Mouse (Mus musculus) small intestine, adult 2 months (tissue): Measurements from ENCODE around the gene Smarcal1. TPM values are rescaled to one million over a fixed set of nuclear protein-coding genes. Genes with fewer than 3 reads are reported as not detected.

Experiments used
- H3K27ac ChIP-seq: fragments of 200-500 bp; 2 replicates; pipeline ENCODE4 v1.5.1; 2012; ENCODE audit warnings: low read depth, low read length, control low read depth, inconsistent platforms; ENCODE audit not compliant: insufficient read depth
- H3K27me3 ChIP-seq: fragments of 200-500 bp; 2 replicates; pipeline ENCODE4 v1.6.1; 2012; ENCODE audit warnings: mild to moderate bottlenecking, moderate library complexity, low read length, inconsistent platforms; ENCODE audit not compliant: control insufficient read depth, insufficient read depth
- H3K36me3 ChIP-seq: fragments of 200-500 bp; 2 replicates; pipeline ENCODE4 v1.6.1; 2012; ENCODE audit warnings: mild to moderate bottlenecking, low read length, control low read depth, inconsistent platforms; ENCODE audit not compliant: control insufficient read depth, insufficient read depth
- H3K4me1 ChIP-seq: fragments of 200-500 bp; 2 replicates; pipeline ENCODE4 v1.6.1; 2012; ENCODE audit warnings: low read length, inconsistent platforms, mixed read lengths; ENCODE audit not compliant: control insufficient read depth, insufficient read depth, insufficient read length
- H3K4me3 ChIP-seq: fragments of 200-500 bp; 2 replicates; pipeline ENCODE4 v1.5.1; 2012; ENCODE audit warnings: low read depth, mild to moderate bottlenecking, control low read depth, inconsistent platforms, low read length, moderate library complexity
- CTCF ChIP-seq: fragments of 200-500 bp; IDR thresholded peaks from 2 replicates; pipeline ENCODE4 v1.5.1; 2012; ENCODE audit warnings: low read depth, mild to moderate bottlenecking, control low read depth, inconsistent platforms, low read length, moderate library complexity, mixed read lengths; ENCODE audit not compliant: insufficient replicate concordance, insufficient read length; ENCODE audit errors: extremely low read depth
- POLR2A ChIP-seq: fragments of 200-500 bp; IDR thresholded peaks from 2 replicates; pipeline ENCODE4 v1.6.1; 2012; ENCODE audit warnings: low read depth, mild to moderate bottlenecking, control low read depth, inconsistent platforms, low read length, moderate library complexity
- WGBS: fragments of 180-500 bp; shearing (Covaris S2); methylation state at CpG from one replicate; pipeline ENCODE4 v1.1.7; 2018; 5-methylcytosine and 5-hydroxymethylcytosine counted together
- polyA plus RNA-seq: library from polyadenylated mRNA; depleted of rRNA; stranded (reverse); fragments of >200 nt; gene quantifications from 2 replicates; pipeline ENCODE4 v1.2.3, GENCODE M21; 2012

Smarcal1 gene
- polyA plus RNA-seq, 1 experiment = 11.8 TPM

DNA sequence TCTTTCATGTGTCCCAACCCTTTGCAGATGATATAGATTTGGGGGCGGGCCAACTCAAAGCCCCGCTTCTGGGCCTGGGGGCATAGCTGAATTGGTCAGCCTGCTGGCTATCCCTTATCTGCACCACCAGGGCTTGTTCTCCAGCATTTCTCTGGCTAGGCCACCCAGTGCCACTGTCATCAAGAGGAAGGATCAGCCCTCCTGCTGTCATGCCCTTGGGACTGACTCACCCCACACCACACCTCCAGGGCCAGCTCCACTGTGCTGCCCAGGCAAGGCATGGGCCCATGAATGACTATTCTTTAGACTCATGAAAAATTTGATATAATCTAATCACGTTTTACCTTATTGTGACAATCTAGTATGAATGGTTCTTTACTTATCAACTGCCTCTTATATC lies 26.6 kb upstream of the Smarcal1 start:
- 77% methylated on average over 3 of the region's 3 CpGs for WGBS
- Histone ChIP-seq H3K27me3 (no peaks in the 10 kb centered on the region), H3K4me3 (no peak overlapping the region), H3K4me1 (no peaks in the 10 kb centered on the region), H3K27ac (no peak overlapping the region), H3K36me3 (no peaks in the 10 kb centered on the region)
- TF ChIP-seq POLR2A (no peak), CTCF (no peak)

DNA sequence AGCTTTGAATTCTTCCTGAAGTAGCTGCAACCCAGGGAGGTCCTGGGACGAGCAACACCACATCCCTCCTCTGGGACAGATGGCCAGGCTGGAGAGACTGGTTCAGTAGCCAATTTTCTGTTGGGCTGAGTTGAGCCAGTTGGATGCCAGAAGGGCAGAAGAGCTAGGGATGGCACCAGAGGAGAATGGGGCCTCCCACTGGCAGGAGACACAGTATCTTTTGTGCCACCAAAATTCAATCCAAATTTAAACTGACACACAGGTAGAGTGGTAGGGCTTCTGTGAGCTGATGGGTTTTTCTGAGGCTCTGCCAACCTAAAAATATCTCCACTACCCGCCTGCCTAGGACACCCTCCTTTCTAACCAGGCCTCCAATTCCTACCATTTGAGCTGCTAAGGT lies 24.4 kb upstream of the Smarcal1 start:
- no peak overlapping the region for H3K4me3 ChIP-seq
- H3K27ac ChIP-seq = no peak overlapping the region
- WGBS = 65% methylated on average over 2 of the region's 2 CpGs
- TF ChIP-seq POLR2A (no peak), CTCF (no peak)
- H3K36me3 ChIP-seq = no peaks in the 10 kb centered on the region
- no peaks in the 10 kb centered on the region for H3K4me1 ChIP-seq
- H3K27me3 ChIP-seq = no peaks in the 10 kb centered on the region

DNA sequence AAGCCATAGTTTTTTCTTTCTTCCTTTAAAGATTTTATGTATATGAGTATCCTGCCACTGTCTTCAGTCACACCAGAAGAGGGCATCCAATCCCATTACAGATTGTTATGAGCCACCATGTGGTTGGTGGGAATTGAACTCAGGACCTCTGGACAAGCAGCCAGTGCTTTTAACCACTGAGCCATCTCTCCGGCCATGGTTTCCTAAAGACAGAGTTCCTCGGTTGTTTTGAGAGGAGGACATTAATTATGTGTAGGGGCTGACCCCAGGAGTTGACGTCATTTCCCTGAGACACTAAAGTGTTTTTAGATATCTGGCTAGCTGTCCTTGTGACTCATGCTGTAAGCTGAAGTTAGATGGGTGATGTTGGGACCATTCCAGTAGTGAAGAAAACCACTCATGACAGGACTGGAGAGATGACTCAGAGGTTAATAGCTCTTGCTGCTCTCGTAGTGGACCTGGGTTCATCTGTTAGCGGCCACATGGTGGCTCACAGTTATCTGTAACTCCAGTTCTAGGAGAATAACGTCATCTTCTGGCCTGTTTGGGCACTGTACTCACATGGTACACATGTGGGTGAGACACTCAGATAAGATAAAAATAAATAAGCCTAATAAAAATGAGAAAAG lies 18.6 kb upstream of the Smarcal1 start:
- no peak overlapping the region for H3K4me3 ChIP-seq
- no peaks in the 10 kb centered on the region for H3K27me3 ChIP-seq
- TF ChIP-seq CTCF (no peak), POLR2A (no peak)
- H3K4me1 ChIP-seq = no peaks in the 10 kb centered on the region
- no peaks in the 10 kb centered on the region for H3K36me3 ChIP-seq
- no peak overlapping the region for H3K27ac ChIP-seq
- WGBS = 48% methylated on average over 6 of the region's 6 CpGs

DNA sequence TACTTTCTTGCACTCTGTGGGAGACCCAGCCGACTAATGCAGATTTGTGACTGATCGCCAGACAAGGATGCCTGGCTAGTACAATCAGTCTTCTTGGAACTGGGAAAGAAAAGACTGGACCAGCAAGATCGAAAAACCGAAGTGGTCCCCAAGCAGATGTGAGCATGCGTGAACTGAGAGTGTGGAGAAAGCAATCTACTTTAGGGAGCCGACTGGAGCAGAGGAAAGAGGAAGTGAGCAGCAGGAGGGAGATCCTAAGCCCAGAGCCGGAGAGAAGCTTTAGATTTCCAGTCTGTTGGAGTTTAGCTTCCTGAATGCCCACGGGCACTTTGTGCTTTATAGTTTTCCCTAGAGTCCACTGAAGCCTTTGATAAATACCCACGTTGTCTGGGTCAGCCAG lies 16.0 kb upstream of the Smarcal1 start:
- Histone ChIP-seq H3K4me1 (no peaks in the 10 kb centered on the region), H3K4me3 (no peak overlapping the region), H3K36me3 (no peaks in the 10 kb centered on the region), H3K27me3 (no peaks in the 10 kb centered on the region), H3K27ac (no peak overlapping the region)
- no peak for TF ChIP-seq CTCF
- no peak for TF ChIP-seq POLR2A
- 47% methylated on average over 9 of the region's 9 CpGs for WGBS

DNA sequence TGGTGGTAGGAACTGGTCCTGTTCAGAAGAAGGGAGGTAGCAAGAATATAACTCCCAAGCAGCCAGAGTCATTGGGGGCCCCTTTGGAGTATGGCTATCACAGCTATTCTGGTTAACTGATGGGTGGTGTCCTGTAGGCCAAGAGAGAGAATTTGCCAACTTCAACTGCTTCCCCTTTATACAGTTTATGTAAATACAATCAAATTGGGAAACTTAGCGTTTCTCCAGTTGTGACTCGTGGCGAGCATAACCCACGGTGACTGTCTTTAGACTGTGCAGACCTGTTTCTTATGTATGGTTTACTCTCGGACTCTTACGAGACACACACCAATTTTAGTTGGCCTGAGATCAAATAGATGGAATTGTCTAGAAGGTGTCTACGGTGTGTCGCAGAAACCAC lies 14.3 kb upstream of the Smarcal1 start:
- Histone ChIP-seq H3K36me3 (no peaks in the 10 kb centered on the region), H3K4me1 (no peaks in the 10 kb centered on the region), H3K27ac (no peak overlapping the region), H3K4me3 (no peak overlapping the region), H3K27me3 (no peaks in the 10 kb centered on the region)
- WGBS = 81% methylated on average over 8 of the region's 8 CpGs
- no peak for TF ChIP-seq POLR2A
- no peak for TF ChIP-seq CTCF

DNA sequence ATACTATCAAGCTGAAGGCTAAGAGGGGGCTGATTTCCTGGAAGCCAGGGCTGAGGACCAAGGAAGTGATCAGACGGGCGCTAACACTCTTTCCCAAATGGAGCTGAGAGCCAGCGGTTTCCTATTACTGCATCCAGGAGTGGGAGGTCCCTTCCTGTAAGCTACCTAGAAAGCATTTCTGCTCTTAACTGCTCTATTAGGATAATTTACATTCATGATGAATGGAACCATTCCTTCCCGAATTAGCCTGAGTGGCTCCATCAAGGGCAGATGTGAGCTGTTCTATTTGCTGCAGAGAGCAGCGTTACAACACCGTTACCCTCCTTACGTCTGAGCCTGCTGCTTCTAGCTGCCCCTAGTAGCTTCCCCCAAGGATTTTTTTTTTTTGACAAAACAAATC lies 9.0 kb upstream of the Smarcal1 start:
- H3K27me3 ChIP-seq = peaks cover 4% of the 10 kb centered on the region; the same call in 1 of the 2 replicates
- no peaks in the 10 kb centered on the region for H3K4me1 ChIP-seq
- no peaks in the 10 kb centered on the region for H3K36me3 ChIP-seq
- H3K4me3 ChIP-seq = no peak overlapping the region
- H3K27ac ChIP-seq = no peak overlapping the region
- TF ChIP-seq CTCF (no peak), POLR2A (no peak)
- 67% methylated on average over 7 of the region's 7 CpGs for WGBS

DNA sequence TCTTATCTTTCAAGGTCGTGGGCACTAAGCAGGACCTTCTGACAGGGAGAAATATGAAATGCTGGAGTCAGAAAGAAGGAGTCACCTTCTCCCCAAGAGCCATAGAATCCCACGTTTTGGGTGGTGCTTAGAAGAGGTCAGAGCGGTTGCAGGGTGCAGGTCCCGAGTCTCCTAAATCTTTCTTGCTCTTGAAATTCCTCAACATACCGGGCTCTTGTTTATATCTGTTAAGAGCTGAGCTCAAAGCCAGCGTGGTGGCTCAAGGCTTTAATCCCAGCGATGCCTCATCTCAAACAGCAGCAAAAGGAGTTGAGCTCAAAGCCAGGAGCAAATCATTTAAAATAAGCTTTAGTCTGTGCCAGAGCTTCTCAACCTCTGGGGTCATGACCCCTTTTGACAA lies 8.4 kb upstream of the Smarcal1 start:
- 41% methylated on average over 7 of the region's 7 CpGs for WGBS
- no peak for TF ChIP-seq POLR2A
- no peak for TF ChIP-seq CTCF

DNA sequence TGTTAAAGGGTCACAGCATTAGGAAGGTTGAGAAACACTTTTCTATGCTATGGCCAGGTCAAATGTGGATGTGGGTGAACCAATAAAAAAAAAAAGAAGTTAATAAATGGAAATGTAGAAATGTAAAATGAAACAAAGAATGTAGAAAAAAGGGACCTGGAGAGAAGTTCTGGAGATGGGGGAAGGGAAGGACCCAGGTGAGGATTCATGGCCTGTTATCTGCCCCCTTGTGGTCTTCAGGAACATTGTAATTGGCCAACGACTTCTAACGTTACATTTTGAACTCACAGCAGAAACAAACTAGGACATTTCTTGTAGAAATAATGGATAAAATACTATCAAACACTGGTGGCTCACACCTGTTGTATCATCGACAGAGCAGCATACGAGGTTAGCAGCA lies 7.9 kb upstream of the Smarcal1 start:
- H3K4me3 ChIP-seq = no peak overlapping the region
- H3K27ac ChIP-seq = no peak overlapping the region
- TF ChIP-seq POLR2A (no peak), CTCF (no peak)
- no peaks in the 10 kb centered on the region for H3K36me3 ChIP-seq
- H3K27me3 ChIP-seq = peaks cover 4% of the 10 kb centered on the region; the same call in 1 of the 2 replicates
- H3K4me1 ChIP-seq = no peaks in the 10 kb centered on the region
- WGBS = 34% methylated on average over 4 of the region's 4 CpGs

More for the DNA sequence above, 8.4 kb upstream of the Smarcal1 start:
- Histone ChIP-seq H3K27me3 (peaks cover 4% of the 10 kb centered on the region; the same call in 1 of the 2 replicates), H3K4me3 (no peak overlapping the region), H3K27ac (no peak overlapping the region), H3K36me3 (no peaks in the 10 kb centered on the region), H3K4me1 (no peaks in the 10 kb centered on the region)
